8 mouse cellular contexts compared by ENCODE assay signal in the genomic region with DNA sequence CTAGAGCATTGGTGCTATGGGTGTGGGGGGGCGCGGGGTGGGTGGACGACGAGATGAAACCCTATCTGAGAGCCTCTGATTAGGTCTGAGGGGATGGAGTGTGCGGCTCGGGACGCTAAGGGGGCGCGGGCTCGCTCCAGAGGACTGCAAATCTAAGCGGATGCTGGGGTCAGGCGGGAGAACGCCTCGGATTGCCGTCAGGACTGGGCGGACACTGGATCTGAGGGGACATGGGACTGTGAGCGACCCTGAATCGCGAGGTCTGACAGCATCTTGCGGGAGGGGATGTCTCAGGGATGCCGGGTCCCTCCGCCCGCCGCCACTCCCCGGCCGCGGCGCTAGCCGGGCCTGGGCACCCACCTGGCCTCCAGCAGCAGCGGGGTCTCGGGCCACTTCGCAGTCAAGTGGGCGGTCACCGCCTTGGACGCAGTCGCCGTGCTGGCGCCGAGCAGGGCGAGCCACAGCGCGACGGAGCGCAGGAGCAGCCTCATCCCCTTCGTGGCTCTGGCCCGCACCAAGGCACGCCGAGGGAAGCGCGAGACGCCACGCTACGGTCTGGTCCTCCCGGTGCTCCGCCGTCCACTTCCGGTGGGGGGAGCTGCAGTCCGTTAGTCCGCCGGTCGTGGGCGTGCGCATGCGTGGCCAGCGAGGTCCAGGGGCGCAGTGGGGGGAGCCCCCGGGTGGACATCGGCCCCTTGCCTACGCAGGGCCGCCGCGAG. TPM values are rescaled to one million over a fixed set of nuclear protein-coding genes. Genes with fewer than 3 reads are reported as not detected.
A peak's percentile ranks its signal among the peaks of the same experiment; 100 is the strongest.
DNase-seq lines count a peak whose midpoint lies in the region; ATAC-seq and TF ChIP-seq lines count a peak whose summit lies in the region.

A gene (minus strand): TSS at position 580 of the 719 bp plus-strand sequence.

- H3K36me3 ChIP-seq in hindbrain, postnatal 0 days (ENCODE audit: insufficient read depth, low read length): no peaks in the 10 kb centered on the region

- peak within 1 kb of the TSS; percentile 87 for H3K4me2 ChIP-seq in hindbrain, postnatal 0 days (ENCODE audit: low read depth, low read length)

- peak; percentile 94 for DNase-seq in adrenal gland, postnatal 14 days
- DNase-seq in embryo, embryonic 10 days (ENCODE audit: low spot score): peak; percentile 95
- peak; percentile 88 for DNase-seq in gastrocnemius, postnatal 10 days
- peak; percentile 95 for DNase-seq in hindbrain, postnatal 0 days (ENCODE audit: low spot score)
- DNase-seq in left cerebral cortex, adult 2 months (ENCODE audit: extremely low spot score in 1 of 2, low spot score in 2 of 2): peak; percentile 87 to 90
- peak; percentile 59 for DNase-seq in lung, postnatal 25 days (ENCODE audit: low spot score)
- DNase-seq in retina, postnatal 7 days (ENCODE audit: low read depth, low spot score): peak; percentile 79

- peak; percentile 76 for TF ChIP-seq CTCF in hindbrain, postnatal 0 days (IDR thresholded peaks at IDR 0.05; ENCODE audit: low read depth)
- TF ChIP-seq CTCF in left cerebral cortex, adult 2 months (IDR thresholded peaks at IDR 0.05): peak; percentile 61

- intact Hi-C loops in left cerebral cortex, adult 2 months (cut with DNase I): loop anchor here (5.0 kb wide), 2 partner anchors 758 to 963 kb away; no protein-coding TSS in a partner anchor

- H3K4me3 ChIP-seq in hindbrain, postnatal 0 days (ENCODE audit: low read length): peak within 1 kb of the TSS; percentile 77
- H3K4me3 ChIP-seq in left cerebral cortex, adult 2 months: peak within 1 kb of the TSS; percentile 96

- no peaks in the 10 kb centered on the region for H3K27me3 ChIP-seq in hindbrain, postnatal 0 days (ENCODE audit: insufficient read depth, low read length)

- H3K27ac ChIP-seq in hindbrain, postnatal 0 days: peak within 1 kb of the TSS; percentile 91
- peak within 1 kb of the TSS; percentile 95 for H3K27ac ChIP-seq in left cerebral cortex, adult 2 months

- WGBS in hindbrain, postnatal 0 days: under 1% methylated on average over 67 of the region's 72 CpGs

- ATAC-seq in hindbrain, postnatal 0 days: peak; percentile 97
- ATAC-seq in monocyte, adult 5-6 weeks (replicated peaks; ENCODE audit: insufficient number of reproducible peaks, low FRiP score, low TSS enrichment, poor library complexity, severe bottlenecking): no peak

- H3K9me3 ChIP-seq in hindbrain, postnatal 0 days (ENCODE audit: low read length): no peaks in the 10 kb centered on the region

- H3K9ac ChIP-seq in hindbrain, postnatal 0 days (replicated peaks; ENCODE audit: low read length): peak within 1 kb of the TSS; percentile 87

- H3K4me1 ChIP-seq in hindbrain, postnatal 0 days (ENCODE audit: insufficient read depth, low read length): 0 out of 2 replicates have a peak, but pooled peaks cover 3% of the 10 kb centered on the region

RNA-seq across cellular contexts. Expression of the gene that starts here (rescaled TPM):
- total RNA-seq in adrenal gland, postnatal 14 days (2021): 12.0 and 17.8 TPM in 2 replicates
- total RNA-seq in gastrocnemius, postnatal 10 days (2021): 10 to 100 TPM in 1 of 2 experiments, 1 to 10 TPM in 1; 7.8 to 10.7 TPM
- total RNA-seq in hindbrain, postnatal 0 days (2014; rRNA removed): 19.3 and 28.0 TPM in 2 replicates
- 13.2 and 14.2 TPM in 2 replicates for polyA plus RNA-seq in hindbrain, postnatal 0 days (2015; fragmentation: Nextera tagmentation; extraction: Ambion mirVana)
- total RNA-seq in left cerebral cortex, adult 2 months (2021): 10 to 100 TPM; 29.2 to 33.8 TPM
- total RNA-seq in monocyte, adult 5-6 weeks (2017): 4.1 to 9.2 TPM (median 4.9 TPM) in 3 replicates
